Mouse (Mus musculus): Measurements from ENCODE around the gene Cyp4a32.
"Not testable (repeated sequence)": the region's sequence is repeated elsewhere in the genome, so short reads cannot be mapped to it uniquely, and the experiment has no call there.

Cyp4a32 gene

GRCm38 (mm10) chr4:115656535-115656922, 55.8 kb downstream of the Cyp4a32 start:
- in situ Hi-C loops (cut with MboI): not testable (repeated sequence)

- in situ Hi-C loops (cut with MboI): no loop called here
These were observed 56.5 kb downstream of the Cyp4a32 start for GRCm38 (mm10) chr4:115657104-115657866.

- in situ Hi-C loops (cut with MboI): no loop called here
These were observed 57.1 kb downstream of the Cyp4a32 start for GRCm38 (mm10) chr4:115657867-115658249.

GRCm38 (mm10) chr4:115659190-115659589, 58.4 kb downstream of the Cyp4a32 start:
- in situ Hi-C loops (cut with MboI): no loop called here

Measured in mature B cell (primary cell).